Mouse (Mus musculus) liver, postnatal 0 days (tissue): ENCODE results near the gene Hbq1a. TPM values are rescaled to one million over a fixed set of nuclear protein-coding genes. Genes with fewer than 3 reads are reported as not detected.
A peak's percentile ranks its signal among the peaks of the same experiment; 100 is the strongest.

Source experiments
- ATAC-seq: fragments of 200-750 bp; cut with Nextera tagmentation; 2 replicates; pipeline ENCODE4 v1.8.0; 2017; ENCODE audit warnings: mild to moderate bottlenecking, moderate library complexity
- DNase-seq: peaks from one replicate; pipeline ENCODE4 v3.0.0-alpha.2; 2016
- H3K27ac ChIP-seq: fragments of 300-500 bp; sonication (generic); 2 replicates; pipeline ENCODE4 v1.5.1; 2014; ENCODE audit warnings: antibody characterized with exemption, moderate library complexity, mild to moderate bottlenecking, low read depth
- H3K27me3 ChIP-seq: fragments of 300-500 bp; sonication (generic); 2 replicates; pipeline ENCODE4 v1.6.1; 2014; ENCODE audit warnings: low read length, control low read depth, mixed read lengths; ENCODE audit not compliant: insufficient read depth
- H3K36me3 ChIP-seq: fragments of 300-500 bp; sonication (generic); replicated peaks from 2 replicates; pipeline ENCODE4 v1.6.1; 2014; ENCODE audit warnings: mild to moderate bottlenecking, control low read depth, low read length, moderate library complexity, mixed read lengths; ENCODE audit not compliant: insufficient read depth
- H3K4me1 ChIP-seq: fragments of 300-500 bp; sonication (generic); 2 replicates; pipeline ENCODE4 v1.6.1; 2014; ENCODE audit warnings: antibody characterized with exemption, mild to moderate bottlenecking, control low read depth; ENCODE audit not compliant: insufficient read depth
- H3K4me2 ChIP-seq: fragments of 300-500 bp; sonication (generic); 2 replicates; pipeline ENCODE4 v1.6.1; 2014; ENCODE audit warnings: low read depth, mild to moderate bottlenecking, low read length, moderate library complexity, mixed read lengths
- H3K4me3 ChIP-seq: fragments of 300-500 bp; sonication (generic); 2 replicates; pipeline ENCODE4 v1.5.1; 2014; ENCODE audit warnings: low read depth, low read length
- H3K9ac ChIP-seq: fragments of 300-500 bp; sonication (generic); replicated peaks from 2 replicates; pipeline ENCODE4 v1.6.1; 2014; ENCODE audit warnings: mild to moderate bottlenecking, moderate library complexity
- H3K9me3 ChIP-seq: fragments of 300-500 bp; sonication (generic); 2 replicates; pipeline ENCODE4 v1.6.1; 2016; ENCODE audit warnings: mild to moderate bottlenecking, control low read depth, low read length, mixed read lengths
- CTCF ChIP-seq: sonication (generic); IDR thresholded peaks from 2 replicates; pipeline ENCODE4 v1.5.1; 2016; ENCODE audit warnings: antibody characterized with exemption, low read depth
- EP300 ChIP-seq: IDR thresholded peaks from 2 replicates; pipeline ENCODE4 v1.6.1; 2016; ENCODE audit warnings: antibody characterized with exemption, low read depth, mild to moderate bottlenecking
- WGBS: fragments of 180-500 bp; shearing (Covaris S2); extraction: QIAGEN DNeasy Blood & Tissue Kit; methylation state at CpG from one replicate; pipeline ENCODE4 v1.1.7; 2014; ENCODE audit not compliant: insufficient replicate concordance; 5-methylcytosine and 5-hydroxymethylcytosine counted together
- polyA plus RNA-seq: library from polyadenylated mRNA; unstranded; fragments of >200 nt; fragmentation: Nextera tagmentation; extraction: Ambion mirVana; gene quantifications from 2 replicates; pipeline ENCODE4 v1.2.1, GENCODE M21; 2015

Hbq1a gene
- polyA plus RNA-seq, 1 experiment from 2014 or later, result 3.0 TPM

DNA sequence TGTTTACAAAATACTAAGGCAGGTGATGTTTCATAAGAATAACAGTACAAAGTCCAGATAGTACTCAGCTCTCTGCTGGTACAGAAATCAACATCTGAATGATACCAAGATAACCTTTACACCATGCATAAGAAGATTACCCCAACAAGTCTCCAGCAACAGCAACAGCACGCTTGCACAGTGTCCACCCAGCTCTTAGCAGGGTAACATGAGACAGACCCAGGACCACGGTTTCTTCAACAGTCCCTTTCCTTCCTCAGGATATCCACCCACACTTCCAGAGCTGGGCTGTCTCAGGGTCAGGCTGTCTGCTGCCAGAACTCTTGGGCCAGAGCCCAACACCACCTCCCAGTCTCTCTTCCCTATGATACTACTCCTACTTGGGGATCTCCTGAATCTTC, 39.3 kb downstream of the Hbq1a start:
- TF ChIP-seq CTCF (no peak), EP300 (no peak)
- Histone ChIP-seq H3K4me2 (no peak overlapping the region), H3K27me3 (0 out of 2 replicates have a peak, but pooled peaks cover 2% of the 10 kb centered on the region), H3K36me3 (no peaks in the 10 kb centered on the region), H3K9ac (no peak overlapping the region), H3K4me1 (peaks cover 3% of the 10 kb centered on the region; the same call in 1 of the 2 replicates), H3K9me3 (no peaks in the 10 kb centered on the region), H3K27ac (no peak overlapping the region), H3K4me3 (no peak overlapping the region)
- no peak for DNase-seq
- 44% methylated on average over 2 of the region's 2 CpGs for WGBS
- ATAC-seq, result no peak

DNA sequence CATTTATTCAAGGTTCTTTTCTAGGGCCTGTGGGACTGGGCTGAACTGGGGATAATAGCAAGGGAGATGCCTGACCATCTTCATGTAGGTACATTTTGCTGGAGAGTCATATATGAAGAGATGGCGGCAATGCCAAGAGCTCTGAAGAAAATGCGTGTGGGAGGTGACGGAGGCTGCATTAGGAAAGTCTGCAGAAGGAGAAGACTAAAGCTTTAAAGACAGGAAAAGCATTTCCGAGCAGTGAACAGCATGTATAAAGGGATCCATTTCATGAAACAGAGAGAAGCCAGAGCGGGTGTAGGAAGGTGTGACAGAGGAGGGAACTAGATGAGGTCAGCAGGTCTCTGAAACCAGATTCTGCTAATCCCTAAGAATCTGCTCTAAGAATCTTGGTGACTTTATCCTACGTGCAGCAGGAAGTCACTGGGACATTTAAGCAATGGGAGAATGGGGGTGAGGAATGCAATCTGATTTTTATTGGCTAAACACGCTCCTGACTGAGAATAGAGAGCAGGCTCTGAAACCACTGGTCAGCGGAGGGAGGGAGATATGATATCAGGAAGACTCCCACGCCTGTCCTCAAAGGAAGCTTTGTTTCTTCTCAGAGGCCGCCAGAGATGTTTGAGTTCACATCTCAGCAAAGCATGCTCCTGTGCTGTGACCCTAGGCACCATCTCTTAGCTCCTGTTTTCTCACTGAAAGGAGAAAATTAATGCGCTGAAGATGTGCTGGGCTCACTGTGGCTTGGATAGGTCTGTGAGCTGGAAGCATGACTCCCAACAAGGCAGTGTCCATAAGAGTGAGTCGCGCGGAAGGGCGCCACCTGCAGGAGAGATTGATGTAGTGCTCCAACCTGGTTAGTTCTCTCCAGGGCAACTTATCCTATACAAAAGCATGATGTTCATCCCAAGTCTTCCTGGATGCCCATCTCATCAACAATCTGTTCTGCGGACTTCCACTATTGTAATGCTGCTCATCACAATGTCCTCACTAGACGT, 40.9 kb downstream of the Hbq1a start:
- Histone ChIP-seq H3K36me3 (no peaks in the 10 kb centered on the region), H3K4me1 (peaks cover 3% of the 10 kb centered on the region; the same call in 1 of the 2 replicates), H3K27ac (no peak overlapping the region), H3K9ac (no peak overlapping the region), H3K4me3 (no peak overlapping the region), H3K4me2 (no peak overlapping the region), H3K27me3 (0 out of 2 replicates have a peak, but pooled peaks cover 2% of the 10 kb centered on the region), H3K9me3 (no peaks in the 10 kb centered on the region)
- ATAC-seq (no peak), DNase-seq (peak; percentile 76)
- TF ChIP-seq CTCF, result peak; percentile 84
- TF ChIP-seq EP300, result no peak
- WGBS, result 40% methylated on average over 17 of the region's 17 CpGs

- Histone ChIP-seq H3K36me3 (no peaks in the 10 kb centered on the region), H3K4me2 (no peak overlapping the region), H3K4me3 (no peak overlapping the region), H3K9me3 (no peaks in the 10 kb centered on the region), H3K4me1 (peaks cover 6% of the 10 kb centered on the region), H3K9ac (no peak overlapping the region), H3K27ac (no peak overlapping the region), H3K27me3 (peaks cover 11% of the 10 kb centered on the region)
- DNase-seq (peak; percentile 68), ATAC-seq (peak; percentile 10; the same call in 1 of the 2 replicates)
- TF ChIP-seq CTCF (peak; percentile 90), EP300 (no peak)
- 13% methylated on average over 2 of the region's 2 CpGs for WGBS
Observed at GRCm38 (mm10) chr11:32342770-32343191, 42.9 kb downstream of the Hbq1a start.

GRCm38 (mm10) chr11:32343350-32343749, 43.5 kb downstream of the Hbq1a start:
- TF ChIP-seq EP300 (no peak), CTCF (no peak)
- WGBS, result 75% methylated on average over 1 of the region's 1 CpGs
- Histone ChIP-seq H3K9me3 (no peaks in the 10 kb centered on the region), H3K27ac (no peak overlapping the region), H3K4me1 (peaks cover 9% of the 10 kb centered on the region), H3K4me3 (no peak overlapping the region), H3K27me3 (peaks cover 16% of the 10 kb centered on the region), H3K36me3 (no peaks in the 10 kb centered on the region), H3K4me2 (no peak overlapping the region), H3K9ac (no peak overlapping the region)
- DNase-seq (no peak), ATAC-seq (no peak)

GRCm38 (mm10) chr11:32345504-32346297, 45.8 kb downstream of the Hbq1a start:
- no peak for TF ChIP-seq CTCF
- no peak for TF ChIP-seq EP300
- Histone ChIP-seq H3K9me3 (no peaks in the 10 kb centered on the region), H3K27me3 (peaks cover 18% of the 10 kb centered on the region), H3K4me3 (no peak overlapping the region), H3K4me1 (peaks cover 9% of the 10 kb centered on the region), H3K4me2 (no peak overlapping the region), H3K36me3 (no peaks in the 10 kb centered on the region), H3K9ac (no peak overlapping the region), H3K27ac (no peak overlapping the region)
- WGBS, result 60% methylated on average over 6 of the region's 6 CpGs
- no peak for DNase-seq
- peak; percentile 28; the same call in 1 of the 2 replicates for ATAC-seq

DNA sequence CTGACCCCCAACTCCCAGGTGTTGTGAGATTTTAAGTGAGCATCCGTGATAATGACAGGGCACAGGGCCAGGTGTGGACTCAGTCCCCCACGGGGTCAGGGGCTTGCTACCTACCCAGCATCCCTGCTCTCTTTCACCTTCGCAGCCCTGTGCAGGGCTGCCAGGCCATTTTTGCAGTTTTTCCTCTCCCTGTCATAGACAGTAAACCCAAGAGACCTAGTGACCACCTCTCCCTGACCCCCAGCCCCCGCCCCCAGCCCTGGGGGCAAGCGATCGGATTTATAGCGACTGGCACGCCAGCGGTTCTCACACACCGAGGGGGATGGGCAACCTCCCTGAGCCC, 47.4 kb downstream of the Hbq1a start:
- ATAC-seq, result no peak
- Histone ChIP-seq H3K4me1 (peaks cover 9% of the 10 kb centered on the region), H3K9ac (peak overlapping the region; percentile 77), H3K27ac (peak overlapping the region; percentile 22; the same call in 1 of the 2 replicates), H3K27me3 (peaks cover 16% of the 10 kb centered on the region), H3K4me3 (peak overlapping the region; percentile 64), H3K4me2 (peak overlapping the region; percentile 87), H3K36me3 (no peaks in the 10 kb centered on the region), H3K9me3 (no peaks in the 10 kb centered on the region)
- 12% methylated on average over 10 of the region's 10 CpGs for WGBS
- TF ChIP-seq CTCF (no peak), EP300 (no peak)
- no peak for DNase-seq
